Mouse (Mus musculus) bone marrow macrophage, adult 2 months (primary cell): Measurements from ENCODE around the gene Cdc42bpb.

Experiments used
- CTCF ChIP-seq: IDR thresholded peaks from 2 replicates; pipeline ENCODE4 v1.5.1; 2012; ENCODE audit warnings: low read depth, mild to moderate bottlenecking, low read length, moderate library complexity
- POLR2A ChIP-seq: IDR thresholded peaks from 2 replicates; pipeline ENCODE4 v1.6.1; 2012; ENCODE audit warnings: mild to moderate bottlenecking, low read depth, low read length, borderline replicate concordance

DNA sequence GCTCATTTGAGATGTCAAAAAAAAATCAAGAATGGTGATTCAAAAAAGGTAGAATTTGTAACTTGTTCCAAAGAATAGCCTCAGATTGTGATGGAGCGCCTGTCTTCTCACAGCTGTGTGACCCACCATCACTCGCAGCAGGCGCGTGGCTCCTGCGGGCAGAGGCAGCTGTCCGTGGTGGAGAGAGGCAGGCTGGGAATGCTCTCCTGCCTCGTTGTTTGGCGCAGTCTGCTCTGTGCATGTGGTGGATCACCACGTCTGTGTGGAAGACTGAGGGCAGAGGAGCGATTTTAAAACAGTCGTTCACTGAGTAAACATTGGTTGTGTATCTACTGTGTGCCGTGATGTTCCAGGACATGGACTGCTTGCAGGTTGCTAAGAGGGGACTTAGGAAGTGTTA lies 133.8 kb downstream of the Cdc42bpb start:
- TF ChIP-seq CTCF (no peak), POLR2A (no peak)
